Mouse (Mus musculus) cerebellum, adult 2 months (tissue): Measurements from ENCODE around the gene Kbtbd2. TPM values are rescaled to one million over a fixed set of nuclear protein-coding genes. Genes with fewer than 3 reads are reported as not detected.

Source experiments
- DNase-seq, 2 experiments: peaks; one replicate each; pipeline ENCODE4 v3.0.0; 2021
- H3K27ac ChIP-seq: fragments of 200-500 bp; 2 replicates; pipeline ENCODE4 v1.5.1; 2012; ENCODE audit warnings: low read length, control low read depth, inconsistent platforms; ENCODE audit not compliant: insufficient read depth
- H3K27me3 ChIP-seq: fragments of 200-500 bp; 2 replicates; pipeline ENCODE4 v1.6.1; 2012; ENCODE audit warnings: inconsistent platforms, mild to moderate bottlenecking, low read length, moderate library complexity; ENCODE audit not compliant: control insufficient read depth, insufficient read depth
- H3K4me1 ChIP-seq: fragments of 200-500 bp; 2 replicates; pipeline ENCODE4 v1.6.1; 2011; ENCODE audit warnings: low read length; ENCODE audit not compliant: control insufficient read depth, insufficient read depth
- H3K4me3 ChIP-seq: fragments of 200-500 bp; replicated peaks from 2 replicates; pipeline ENCODE3; 2011; ENCODE audit warnings: mild to moderate bottlenecking, low read depth, low read length, control low read depth; ENCODE audit not compliant: insufficient read depth
- CTCF ChIP-seq: fragments of 200-500 bp; IDR thresholded peaks from 2 replicates; pipeline ENCODE4 v1.5.1; 2011; ENCODE audit warnings: low read depth, mild to moderate bottlenecking, control low read depth, low read length, moderate library complexity, borderline replicate concordance; ENCODE audit not compliant: insufficient read depth
- POLR2A ChIP-seq: fragments of 200-500 bp; IDR thresholded peaks from 2 replicates; pipeline ENCODE4 v1.6.1; 2011; ENCODE audit warnings: low read length, control low read depth, borderline replicate concordance; ENCODE audit not compliant: insufficient read depth
- WGBS: fragments of 180-500 bp; shearing (Covaris S2); methylation state at CpG from one replicate; pipeline ENCODE4 v1.1.7; 2018; 5-methylcytosine and 5-hydroxymethylcytosine counted together
- polyA plus RNA-seq: library from polyadenylated mRNA; depleted of rRNA; stranded (reverse); fragments of >200 nt; gene quantifications from 2 replicates; pipeline ENCODE4 v1.2.3, GENCODE M21; 2012

Kbtbd2 gene
- polyA plus RNA-seq, 1 experiment, result 34.4 TPM

GRCm38 (mm10) chr6:56805026-56805425 lies 7.4 kb upstream of the Kbtbd2 start:
- DNase-seq, result no peak
- WGBS, result 72% methylated on average over 4 of the region's 4 CpGs

GRCm38 (mm10) chr6:56798152-56798465 lies 496 bp upstream of the Kbtbd2 start:
- H3K4me3 ChIP-seq, result peak overlapping the region; percentile 93
- peaks cover 2% of the 10 kb centered on the region; the same call in 1 of the 2 replicates for H3K4me1 ChIP-seq
- H3K27ac ChIP-seq, result peak overlapping the region; percentile 95
- no peaks in the 10 kb centered on the region for H3K27me3 ChIP-seq
- DNase-seq, result no peak
- TF ChIP-seq CTCF, result no peak
- no peak for TF ChIP-seq POLR2A
- WGBS, result 10% methylated on average over 8 of the region's 8 CpGs

More at GRCm38 (mm10) chr6:56805026-56805425, 7.4 kb upstream of the Kbtbd2 start:
- Histone ChIP-seq H3K27me3 (no peaks in the 10 kb centered on the region), H3K27ac (no peak overlapping the region), H3K4me3 (no peak overlapping the region), H3K4me1 (no peaks in the 10 kb centered on the region)
- TF ChIP-seq CTCF (no peak), POLR2A (no peak)

- TF ChIP-seq CTCF (no peak), POLR2A (no peak)
- Histone ChIP-seq H3K4me1 (peaks cover 2% of the 10 kb centered on the region; the same call in 1 of the 2 replicates), H3K4me3 (peak overlapping the region; percentile 93), H3K27ac (peak overlapping the region; percentile 95), H3K27me3 (no peaks in the 10 kb centered on the region)
- peak in 1 of 2 experiments; percentile 40 for DNase-seq
- WGBS, result under 1% methylated on average over 16 of the region's 16 CpGs
Measured at GRCm38 (mm10) chr6:56796668-56797141, 908 bp downstream of the Kbtbd2 start.

- H3K27me3 ChIP-seq, result no peaks in the 10 kb centered on the region
- H3K27ac ChIP-seq, result no peak overlapping the region; the same call in 1 of the 2 replicates
- no peak for DNase-seq
- peak overlapping the region; percentile 93 for H3K4me3 ChIP-seq
- under 1% methylated on average over 8 of the region's 8 CpGs for WGBS
- peaks cover 2% of the 10 kb centered on the region; the same call in 1 of the 2 replicates for H3K4me1 ChIP-seq
- TF ChIP-seq POLR2A (no peak), CTCF (no peak)
Measured at GRCm38 (mm10) chr6:56796232-56796631, 1.4 kb downstream of the Kbtbd2 start.

- Histone ChIP-seq H3K4me3 (no peak overlapping the region), H3K27me3 (no peaks in the 10 kb centered on the region), H3K4me1 (peaks cover 2% of the 10 kb centered on the region; the same call in 1 of the 2 replicates), H3K27ac (no peak overlapping the region)
- WGBS, result 70% methylated on average over 5 of the region's 5 CpGs
- DNase-seq, result no peak
- TF ChIP-seq CTCF (no peak), POLR2A (no peak)
Measured at GRCm38 (mm10) chr6:56794834-56795233, 2.8 kb downstream of the Kbtbd2 start.

GRCm38 (mm10) chr6:56789336-56789735 lies 8.3 kb downstream of the Kbtbd2 start:
- DNase-seq, result no peak
- Histone ChIP-seq H3K4me3 (no peak overlapping the region), H3K27me3 (no peaks in the 10 kb centered on the region), H3K4me1 (peaks cover 3% of the 10 kb centered on the region; the same call in 1 of the 2 replicates), H3K27ac (no peak overlapping the region)
- no peak for TF ChIP-seq POLR2A
- TF ChIP-seq CTCF, result no peak
- 81% methylated on average over 3 of the region's 3 CpGs for WGBS

- WGBS, result 77% methylated on average over 2 of the region's 2 CpGs
Measured at GRCm38 (mm10) chr6:56787668-56788067, 9.9 kb downstream of the Kbtbd2 start.

GRCm38 (mm10) chr6:56785068-56785467 lies 12.5 kb downstream of the Kbtbd2 start:
- no peak for DNase-seq
- Histone ChIP-seq H3K27ac (no peak overlapping the region), H3K4me1 (peaks cover 10% of the 10 kb centered on the region; the same call in 1 of the 2 replicates), H3K4me3 (no peak overlapping the region), H3K27me3 (no peaks in the 10 kb centered on the region)
- TF ChIP-seq POLR2A, result no peak
- TF ChIP-seq CTCF, result no peak
- WGBS, result 62% methylated on average over 5 of the region's 5 CpGs

More at GRCm38 (mm10) chr6:56787668-56788067, 9.9 kb downstream of the Kbtbd2 start:
- no peaks in the 10 kb centered on the region for H3K27me3 ChIP-seq
- no peak overlapping the region for H3K27ac ChIP-seq
- H3K4me3 ChIP-seq, result no peak overlapping the region
- TF ChIP-seq CTCF (no peak), POLR2A (no peak)
- peaks cover 7% of the 10 kb centered on the region; the same call in 1 of the 2 replicates for H3K4me1 ChIP-seq
- DNase-seq, result no peak
